Mouse (Mus musculus) lung, postnatal 36 days (tissue): ENCODE measurements at regions not wholly inside any gene's neighbourhood (a gene's known extent, or its start where the extent isn't known, plus 50 kb on each side); places are given as distances from the start of the nearest gene placed in this dataset.
A peak's percentile ranks its signal among the peaks of the same experiment; 100 is the strongest.

ENCODE experiments used
- DNase-seq: peaks from one replicate; pipeline ENCODE4 v3.0.0; 2022; ENCODE audit warnings: mixed read lengths

- no peak for DNase-seq
Measured at GRCm38 (mm10) chr4:131511586-131511985, 326.5 kb downstream of the Ptpru start.

GRCm38 (mm10) chr4:131512768-131513167, 325.3 kb downstream of the Ptpru start:
- no peak for DNase-seq

- DNase-seq, result no peak
Measured at GRCm38 (mm10) chr4:131520636-131521306, 317.3 kb downstream of the Ptpru start.

- no peak for DNase-seq
Measured at GRCm38 (mm10) chr4:131521307-131521651, 316.8 kb downstream of the Ptpru start.

GRCm38 (mm10) chr4:131525236-131525635, 312.9 kb downstream of the Ptpru start:
- no peak for DNase-seq

GRCm38 (mm10) chr4:131530491-131530890, 307.6 kb downstream of the Ptpru start:
- DNase-seq, result no peak

- no peak for DNase-seq
Measured at GRCm38 (mm10) chr4:131531003-131531402, 307.1 kb downstream of the Ptpru start.

- DNase-seq, result no peak
Measured at GRCm38 (mm10) chr4:131534831-131535230, 303.3 kb downstream of the Ptpru start.

- no peak for DNase-seq
Measured at GRCm38 (mm10) chr4:131538237-131538636, 299.9 kb downstream of the Ptpru start.

GRCm38 (mm10) chr4:131546422-131547200, 291.5 kb downstream of the Ptpru start:
- no peak for DNase-seq

- no peak for DNase-seq
Measured at GRCm38 (mm10) chr4:131549581-131549980, 288.5 kb downstream of the Ptpru start.

GRCm38 (mm10) chr4:131558513-131558912, 279.6 kb downstream of the Ptpru start:
- no peak for DNase-seq

GRCm38 (mm10) chr4:131563851-131564250, 274.2 kb downstream of the Ptpru start:
- no peak for DNase-seq

GRCm38 (mm10) chr4:131565203-131565602, 272.9 kb downstream of the Ptpru start:
- no peak for DNase-seq

- no peak for DNase-seq
Measured at GRCm38 (mm10) chr4:131567241-131567640, 270.8 kb downstream of the Ptpru start.

- DNase-seq, result no peak
Measured at GRCm38 (mm10) chr4:131569156-131569555, 268.9 kb downstream of the Ptpru start.

GRCm38 (mm10) chr4:131577571-131577970, 260.5 kb downstream of the Ptpru start:
- no peak for DNase-seq

- DNase-seq, result no peak
Measured at GRCm38 (mm10) chr4:131585946-131586345, 252.1 kb downstream of the Ptpru start.

GRCm38 (mm10) chr4:131587536-131587935, 250.6 kb downstream of the Ptpru start:
- DNase-seq, result no peak

GRCm38 (mm10) chr4:131590136-131590535, 248.0 kb downstream of the Ptpru start:
- DNase-seq, result no peak

GRCm38 (mm10) chr4:131591456-131591855, 246.6 kb downstream of the Ptpru start:
- DNase-seq, result no peak

- no peak for DNase-seq
Measured at GRCm38 (mm10) chr4:131597996-131598395, 240.1 kb downstream of the Ptpru start.

GRCm38 (mm10) chr4:131614434-131614833, 223.7 kb downstream of the Ptpru start:
- no peak for DNase-seq

- peak; percentile 26 for DNase-seq
Measured at GRCm38 (mm10) chr4:131615587-131615986, 222.5 kb downstream of the Ptpru start.
